Mouse (Mus musculus): Measurements from ENCODE around the gene Dnajc15.
"Not testable (repeated sequence)": the region's sequence is repeated elsewhere in the genome, so short reads cannot be mapped to it uniquely, and the experiment has no call there.

Dnajc15 gene

DNA sequence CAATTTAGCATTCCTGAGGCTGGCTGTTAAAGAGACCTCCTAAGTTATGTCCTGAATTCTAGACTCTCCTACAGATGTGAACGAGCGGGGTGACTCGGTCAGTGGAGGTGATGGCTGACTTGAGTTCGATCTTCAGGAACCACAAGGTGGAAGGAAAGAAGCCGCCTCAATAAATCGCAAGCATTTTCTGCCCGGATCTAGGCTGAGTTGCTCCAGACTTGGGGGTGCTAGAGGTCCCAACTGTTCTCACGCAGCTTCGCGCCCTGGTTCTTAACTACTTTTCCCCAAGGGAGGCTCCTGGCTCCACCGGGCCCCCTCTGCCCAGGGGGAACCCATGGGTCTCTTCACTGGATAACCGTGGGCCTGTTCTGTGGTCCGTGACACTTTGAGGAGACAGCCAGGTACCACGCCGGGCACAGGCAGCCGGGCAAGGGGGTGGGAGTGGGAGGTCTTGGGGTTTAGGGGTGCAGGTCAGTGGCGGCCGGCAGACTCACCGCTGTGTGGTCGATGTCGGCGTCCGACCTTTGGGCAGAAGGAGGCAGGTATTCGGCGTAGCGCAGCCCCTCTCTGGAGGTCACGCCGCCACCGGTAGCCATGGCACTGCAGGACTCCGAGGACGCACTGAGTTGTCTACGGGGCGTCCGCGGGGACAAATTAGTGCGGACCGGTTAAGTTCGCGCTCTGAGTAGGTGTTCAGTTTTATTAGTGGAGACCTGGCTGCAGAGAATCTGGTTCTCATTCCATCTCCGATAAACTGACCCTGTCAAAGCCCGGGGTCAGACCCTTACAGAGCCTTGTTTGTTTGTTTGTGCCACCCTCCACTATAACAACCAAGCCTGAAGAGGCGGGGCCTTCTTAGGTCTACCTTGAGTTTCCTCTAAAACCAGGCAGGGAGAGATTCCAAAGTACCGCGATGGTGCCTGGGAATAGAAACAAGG is at the start of gene Dnajc15:
TSS of gene Dnajc15 (minus strand) at position 822 of the 938 bp plus-strand sequence.
- DNase-seq = peak; percentile 82 to 89

DNA sequence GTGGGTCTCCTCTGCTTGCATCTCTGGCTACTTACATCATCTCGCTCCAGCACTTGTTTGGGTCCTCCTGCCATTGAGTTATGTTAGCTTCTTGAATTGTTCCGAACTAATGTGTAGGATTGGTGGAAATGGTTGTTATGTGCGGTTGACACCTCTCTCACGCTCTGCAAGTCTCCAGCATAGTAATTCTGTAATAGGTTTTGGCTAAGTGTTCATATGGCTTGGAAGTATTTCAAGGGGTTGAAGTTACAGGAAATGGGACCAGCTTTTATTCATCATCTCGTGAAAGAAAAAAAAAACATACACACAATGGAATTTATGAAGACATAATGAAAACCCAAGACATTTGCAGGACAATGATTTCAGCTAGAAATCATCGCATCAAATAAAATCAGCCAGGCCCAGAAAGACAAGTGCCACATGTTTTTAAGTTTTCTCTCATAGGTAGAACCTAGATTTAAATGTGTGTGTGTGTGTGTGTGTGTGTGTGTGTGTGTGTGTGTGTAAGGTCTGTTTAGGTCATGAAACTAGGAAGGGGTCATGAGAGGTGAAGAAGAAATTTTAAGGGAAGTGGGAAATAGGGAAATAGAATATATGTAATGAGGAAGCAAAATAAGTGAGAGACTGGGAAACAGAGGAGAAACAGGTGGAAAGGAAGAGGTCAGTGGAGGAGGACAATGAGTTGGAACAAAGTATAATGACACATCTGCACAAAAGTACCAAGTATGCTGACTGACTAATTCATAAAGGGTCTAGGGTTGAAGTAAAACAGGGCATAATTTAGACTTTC is 48.3 kb upstream of the Dnajc15 start:
- no peak for DNase-seq

DNA sequence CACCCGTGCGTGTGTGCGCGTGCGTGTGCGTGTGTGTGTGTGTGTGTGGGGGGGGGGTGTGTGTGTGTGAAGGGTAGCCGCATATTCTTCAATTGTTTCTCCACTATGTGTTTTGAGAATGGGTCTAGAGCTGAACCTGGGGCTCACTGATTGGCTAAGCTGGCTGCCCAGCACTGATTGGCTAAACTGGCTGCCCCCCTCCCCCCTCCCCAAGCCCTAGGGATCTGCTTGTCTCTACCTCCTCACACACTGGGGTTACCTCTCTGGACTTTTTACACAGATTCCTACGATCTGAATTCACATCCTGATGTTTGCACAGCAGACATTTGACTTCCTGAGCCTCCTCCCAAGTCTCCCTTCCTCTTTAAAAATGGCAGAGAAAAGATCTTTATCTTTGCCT is 46.7 kb upstream of the Dnajc15 start:
- no peak for DNase-seq

DNA sequence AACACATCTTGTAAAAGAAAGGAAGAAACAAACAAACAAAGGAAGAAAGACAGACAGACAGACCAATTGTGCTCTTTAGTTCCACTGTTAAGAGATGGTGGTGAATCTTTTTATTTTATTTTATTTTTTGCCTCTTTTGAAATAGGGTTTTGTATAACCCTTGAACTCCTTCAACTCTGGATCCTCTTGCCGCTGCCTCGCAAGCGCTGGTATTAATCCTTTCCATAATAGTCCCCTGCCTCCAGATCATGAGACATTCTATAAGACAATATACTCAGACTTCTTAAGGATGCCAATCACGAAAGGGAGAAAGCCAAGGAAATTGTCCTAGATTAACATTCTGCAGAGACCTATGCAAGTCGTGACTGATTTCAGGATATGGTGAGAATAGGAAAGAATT is 40.9 kb upstream of the Dnajc15 start:
- no peak for DNase-seq

DNA sequence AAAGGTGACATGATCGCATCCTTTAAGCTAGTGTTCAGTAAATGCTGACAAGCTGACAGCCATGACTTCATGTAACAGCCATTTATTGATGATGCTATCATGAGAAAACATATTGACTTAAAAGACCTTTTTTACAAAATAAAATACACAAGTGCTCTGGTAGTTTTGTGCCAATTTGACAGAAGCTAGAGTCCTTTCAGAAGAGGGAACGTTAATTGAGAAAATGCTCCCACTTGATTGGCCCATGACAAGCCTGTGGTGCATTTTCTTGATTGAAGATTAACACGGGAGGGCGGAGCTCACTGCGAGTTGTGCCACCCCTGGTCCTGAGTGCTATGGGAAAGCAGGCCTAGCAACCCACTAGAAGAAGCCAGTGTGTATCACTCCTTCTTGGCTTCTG is 31.7 kb upstream of the Dnajc15 start:
- DNase-seq = no peak

DNA sequence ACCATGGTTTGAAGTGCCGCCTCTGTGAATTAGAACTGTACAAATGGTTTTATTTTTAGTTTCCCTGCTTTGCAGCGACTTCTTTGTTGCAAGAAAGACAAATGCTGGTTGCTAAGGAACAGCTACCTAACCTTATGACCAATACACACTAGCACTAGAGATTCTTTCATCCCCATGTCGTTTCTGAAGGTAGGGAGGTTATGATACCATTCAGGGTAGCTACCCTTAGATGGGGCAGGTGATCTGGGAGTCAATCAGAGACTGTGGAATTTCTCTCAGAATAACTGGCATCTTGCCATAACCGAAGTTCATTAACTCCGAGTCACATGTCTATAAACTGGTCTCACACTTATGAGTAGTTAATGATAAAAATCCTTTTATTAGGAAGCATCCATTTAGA is 30.5 kb upstream of the Dnajc15 start:
- no peak for DNase-seq

DNA sequence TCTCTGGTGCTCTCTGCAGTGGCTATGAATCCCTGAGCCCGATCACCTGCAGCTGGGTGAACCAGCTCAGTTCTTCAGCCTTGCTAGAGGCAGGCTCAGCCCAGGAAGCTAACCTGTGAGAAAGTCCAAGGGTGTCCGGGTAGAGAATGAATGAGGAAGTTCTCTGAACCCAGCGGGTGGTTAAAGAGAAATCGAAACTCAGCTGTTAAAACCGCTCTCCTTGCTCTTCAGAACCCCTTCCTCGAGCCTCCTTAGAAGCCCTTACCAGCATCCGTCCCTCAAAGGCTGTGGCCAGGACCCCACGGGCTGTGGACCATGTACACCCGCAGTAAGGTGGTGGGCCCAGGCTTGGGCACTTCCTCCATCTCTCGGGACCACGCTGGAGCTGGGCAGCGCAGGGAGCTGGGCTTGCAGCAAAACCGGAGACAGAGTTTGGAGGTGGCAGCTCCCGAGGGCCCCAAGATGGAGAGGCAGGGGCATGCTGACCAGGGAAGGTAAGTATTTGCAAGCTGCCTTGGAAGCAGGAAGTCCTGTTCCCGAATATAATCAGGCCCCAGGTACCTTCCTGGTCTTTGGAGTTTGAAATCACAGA is 29.3 kb upstream of the Dnajc15 start, which contains the start of gene Epsti1:
TSS of gene Epsti1 (plus strand) at position 69 of the 592 bp plus-strand sequence.
- no peak for DNase-seq

DNA sequence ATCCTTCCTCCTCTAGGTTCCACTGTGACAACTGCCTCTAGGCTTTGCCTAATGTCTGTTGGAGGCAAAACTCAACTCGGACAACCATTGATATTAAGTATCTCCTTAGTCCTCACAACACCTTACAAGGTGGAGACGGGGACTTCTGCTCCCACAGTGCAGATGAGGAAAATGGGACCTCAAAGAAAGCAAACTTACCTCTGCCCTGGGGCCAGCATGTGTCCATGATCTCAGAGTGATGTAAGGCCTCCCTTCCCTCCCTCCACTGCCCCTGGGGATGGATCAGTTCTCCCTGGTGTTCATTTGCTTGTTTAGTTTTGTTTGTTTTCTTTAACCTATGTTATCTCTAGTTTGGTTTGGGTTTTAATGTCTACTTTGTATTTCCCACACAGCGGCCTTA is 27.6 kb upstream of the Dnajc15 start:
- DNase-seq = no peak

DNA sequence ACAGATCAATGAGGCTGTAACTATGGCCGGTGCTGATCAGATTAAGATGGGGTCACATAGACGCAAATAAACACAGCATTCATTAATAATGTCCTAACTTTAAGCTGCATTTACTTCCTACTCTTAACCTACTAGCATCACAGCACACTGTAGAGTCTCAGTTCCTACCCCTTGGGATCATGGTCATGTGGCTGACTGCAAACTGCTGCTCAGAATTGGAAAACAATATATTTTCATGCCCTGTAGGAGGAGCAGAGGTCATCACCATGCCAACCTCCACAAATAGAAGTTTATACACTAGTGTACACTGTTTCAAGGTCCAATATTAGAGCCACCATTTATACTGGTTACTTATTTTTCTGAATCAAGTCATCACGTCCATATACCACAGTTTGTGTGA is 21.0 kb upstream of the Dnajc15 start:
- DNase-seq = no peak

DNA sequence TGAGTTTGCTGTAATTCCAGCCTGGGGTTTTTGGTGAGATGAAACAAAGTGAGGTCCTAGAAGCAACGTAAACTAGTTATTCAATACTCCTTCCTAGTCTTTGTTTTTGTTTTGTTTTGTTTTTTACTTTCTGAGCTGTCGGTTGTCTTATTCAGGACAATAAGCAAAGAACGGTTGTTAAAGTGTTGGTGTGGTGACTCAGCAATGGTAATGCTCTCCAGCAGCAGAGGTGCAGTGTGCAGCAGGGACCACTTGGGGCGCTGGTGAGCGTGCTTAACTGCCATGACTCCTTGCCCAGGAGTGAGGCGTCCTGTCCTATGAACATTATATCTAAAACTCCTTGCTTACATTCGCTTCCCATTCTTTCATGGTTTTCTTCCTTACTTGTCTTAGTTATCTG is 15.0 kb upstream of the Dnajc15 start:
- DNase-seq = no peak

DNA sequence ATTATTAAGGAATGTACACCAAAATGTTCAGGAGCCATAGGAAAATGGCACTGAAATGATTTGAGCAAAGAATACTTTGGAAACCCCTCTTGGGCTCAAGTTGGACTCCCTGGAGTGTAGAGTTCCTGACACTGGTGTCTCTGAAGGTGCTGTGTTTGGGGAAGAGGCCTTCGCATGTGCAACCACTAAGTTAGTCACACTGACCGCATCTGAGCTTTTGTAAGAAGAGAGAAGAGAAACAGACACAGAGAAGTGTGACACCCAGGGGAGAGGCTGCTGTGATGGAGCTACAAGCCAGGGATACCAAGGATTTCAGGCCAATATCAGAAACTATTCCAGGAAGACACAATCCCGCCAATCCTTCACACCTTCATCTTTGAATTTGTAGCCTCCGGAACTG is 12.0 kb upstream of the Dnajc15 start:
- DNase-seq = no peak

DNA sequence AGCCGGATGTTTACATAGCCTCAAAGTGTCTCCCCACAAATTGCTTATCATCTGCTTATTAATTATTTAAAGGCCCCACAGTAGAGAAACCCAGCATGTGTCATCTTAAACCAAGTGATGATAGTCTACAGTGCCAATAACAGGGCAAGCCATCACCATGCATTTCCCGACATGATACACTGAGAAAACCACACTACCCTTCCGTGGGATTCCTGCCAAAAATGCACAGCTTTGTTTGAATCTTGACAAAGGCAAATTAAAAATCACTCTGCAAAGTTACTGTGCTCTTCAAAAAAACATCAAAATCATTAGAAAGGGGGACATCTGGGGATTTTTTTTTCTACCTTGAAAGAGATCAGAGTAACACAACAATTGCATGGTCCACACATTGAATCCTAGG is 11.5 kb upstream of the Dnajc15 start:
- no peak for DNase-seq

DNA sequence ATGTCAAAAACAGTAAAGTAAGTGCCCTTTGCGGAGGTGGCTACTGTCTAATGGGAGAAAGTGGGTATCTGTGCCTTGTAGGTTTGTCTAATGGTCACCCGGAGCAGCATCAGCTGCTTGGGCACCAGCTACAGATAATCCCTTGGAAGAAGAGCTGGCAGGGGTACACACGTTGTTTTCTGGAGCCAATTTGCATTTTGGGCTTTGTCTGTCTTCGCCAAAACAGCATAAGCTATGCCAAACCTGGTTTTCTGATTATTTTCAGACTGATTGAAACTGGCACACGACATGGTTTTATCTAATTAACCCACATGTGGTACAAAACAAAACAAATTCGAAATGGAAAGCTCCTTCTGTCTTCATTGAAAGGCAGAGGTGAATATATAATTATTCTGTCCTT is 7.7 kb upstream of the Dnajc15 start:
- DNase-seq = no peak

DNA sequence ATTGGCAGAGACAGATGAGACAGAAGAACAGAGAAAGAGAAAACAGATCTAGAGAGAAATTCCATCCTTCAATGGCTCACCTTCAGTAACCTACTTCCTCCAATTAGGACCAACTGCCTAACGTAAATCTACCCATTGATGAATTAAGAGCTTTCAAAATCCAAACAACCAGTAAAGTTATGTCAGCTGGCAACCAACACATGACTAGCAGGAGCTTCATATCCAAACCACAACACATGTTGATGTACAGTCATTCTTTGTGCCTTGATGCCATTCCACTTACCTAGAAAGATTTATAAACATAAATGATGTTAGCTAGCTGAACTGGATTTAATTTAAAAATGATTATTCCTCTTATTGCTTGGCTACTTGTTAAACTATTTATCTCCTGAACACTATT is 7.1 kb upstream of the Dnajc15 start:
- no peak for DNase-seq

DNA sequence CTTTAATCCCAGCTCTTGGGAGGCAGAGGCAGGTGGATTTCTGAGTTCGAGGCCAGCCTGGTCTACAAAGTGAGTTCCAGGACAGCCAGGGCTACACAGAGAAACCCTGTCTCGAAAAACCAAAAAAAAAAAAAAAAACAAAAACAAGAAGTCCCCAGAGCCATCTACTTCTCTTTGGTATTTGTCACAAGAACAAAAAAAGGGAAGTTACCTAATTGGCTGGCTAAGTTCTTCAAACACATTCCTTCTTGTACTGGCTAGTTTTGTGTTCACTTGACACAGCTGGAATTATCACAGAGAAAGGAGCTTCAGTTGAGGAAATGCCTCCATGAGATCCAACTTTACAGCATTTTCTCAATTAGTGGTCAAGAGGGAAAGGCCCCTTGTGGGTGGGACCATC is 3.0 kb upstream of the Dnajc15 start:
- not testable (repeated sequence) for DNase-seq

DNA sequence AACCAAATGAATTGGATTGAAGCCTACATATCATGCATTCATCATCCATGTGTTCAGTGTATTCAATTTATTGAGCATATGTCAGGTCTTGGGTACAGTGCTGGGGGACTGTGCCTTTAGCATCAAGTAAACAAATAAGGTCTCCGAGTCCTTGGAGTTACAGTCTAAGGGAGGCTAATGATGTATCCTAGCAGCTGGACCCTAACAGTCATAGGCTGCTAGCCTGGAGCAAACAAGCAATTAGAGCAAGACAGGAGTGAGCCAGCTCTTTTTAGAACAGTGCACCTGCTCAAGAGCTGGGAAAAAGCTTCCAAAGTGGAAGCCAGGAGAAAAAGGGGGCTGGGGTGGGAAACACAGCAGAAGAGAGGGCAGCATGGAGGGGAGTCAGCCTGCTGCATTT is 1.3 kb upstream of the Dnajc15 start:
- DNase-seq = no peak

DNA sequence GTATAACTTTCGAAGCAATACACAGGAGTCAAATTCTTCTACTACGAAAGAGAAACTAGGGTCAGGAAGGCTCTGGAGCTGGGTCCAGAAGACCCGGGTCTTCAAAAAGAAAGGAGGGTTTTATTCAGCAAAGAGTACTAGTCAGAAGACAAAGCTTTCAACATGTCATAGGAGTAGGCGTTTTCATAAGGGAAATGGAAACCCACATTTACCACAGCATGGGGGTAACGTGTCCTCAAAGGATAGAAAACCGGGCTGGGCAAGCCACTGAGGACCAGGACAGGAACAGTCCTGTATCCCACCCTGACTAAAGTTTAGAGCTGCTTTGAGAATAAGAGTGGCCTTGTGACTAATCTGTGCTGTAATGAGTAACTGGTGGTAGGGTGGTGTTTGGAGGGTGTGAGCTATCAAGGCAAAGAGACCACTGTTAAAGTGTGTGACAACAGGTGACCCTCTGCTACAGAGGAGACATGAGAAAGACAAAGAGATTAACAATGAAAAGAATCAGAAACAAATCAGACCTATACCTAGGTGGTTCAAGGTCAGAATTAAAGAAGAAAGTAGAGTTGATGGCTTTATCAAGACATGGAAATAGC is 3.4 kb downstream of the Dnajc15 start:
- no peak for DNase-seq

DNA sequence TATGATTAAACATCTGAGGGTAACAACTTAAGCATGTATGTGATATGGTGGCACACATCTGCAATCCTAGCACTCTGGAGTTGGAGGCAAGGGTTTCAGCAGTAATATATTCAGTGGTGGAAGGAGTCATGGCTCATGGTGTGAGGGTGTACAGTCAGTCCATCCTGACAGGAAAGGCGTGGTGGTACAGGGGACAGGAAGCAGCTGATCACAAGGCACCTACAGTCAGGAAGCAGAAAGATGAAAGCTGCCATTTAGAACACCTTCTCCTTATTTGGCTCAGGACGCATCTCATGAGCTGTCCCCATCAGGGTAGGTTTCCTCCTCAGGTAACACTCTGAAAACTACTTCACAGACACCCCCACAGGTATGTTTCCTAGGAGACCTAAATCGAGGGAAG is 4.0 kb downstream of the Dnajc15 start:
- DNase-seq = no peak

DNA sequence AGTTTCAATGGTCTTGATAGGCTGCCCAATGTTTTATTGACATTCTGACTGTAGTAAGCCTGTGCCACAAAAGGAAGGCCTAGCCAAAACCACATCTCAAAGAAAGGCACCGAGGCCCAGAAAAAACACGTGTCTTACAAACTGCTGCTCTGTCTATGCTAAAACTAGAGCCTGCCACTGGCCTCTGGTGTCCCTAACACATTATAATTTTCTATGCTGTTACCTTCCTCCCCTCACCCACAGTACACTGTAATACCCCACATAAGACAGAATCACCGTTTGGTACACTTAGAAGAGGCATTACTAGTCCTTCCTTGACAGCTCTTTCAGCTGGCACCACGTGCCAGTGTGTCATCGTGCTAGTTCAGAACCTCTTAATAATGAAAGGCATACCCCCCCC is 7.3 kb downstream of the Dnajc15 start:
- no peak for DNase-seq

DNA sequence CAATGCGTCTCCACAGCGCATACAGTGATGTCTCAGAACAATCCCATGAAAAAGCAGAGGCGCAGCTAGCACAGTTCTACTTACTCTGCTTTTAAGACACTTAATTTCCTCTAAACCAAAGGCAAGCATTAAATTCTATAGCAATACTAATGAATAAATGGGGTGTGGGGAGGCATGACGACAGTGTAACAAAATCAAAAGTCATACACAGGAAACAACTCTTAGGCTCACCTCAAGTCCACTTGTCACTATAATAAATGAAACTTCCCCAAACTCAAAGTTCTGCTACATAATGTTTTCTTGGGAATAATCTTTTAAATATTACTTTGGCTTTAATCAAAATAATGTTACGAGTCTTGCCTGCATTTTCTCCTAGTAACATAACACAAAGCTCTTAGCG is 10.4 kb downstream of the Dnajc15 start:
- no peak for DNase-seq

DNA sequence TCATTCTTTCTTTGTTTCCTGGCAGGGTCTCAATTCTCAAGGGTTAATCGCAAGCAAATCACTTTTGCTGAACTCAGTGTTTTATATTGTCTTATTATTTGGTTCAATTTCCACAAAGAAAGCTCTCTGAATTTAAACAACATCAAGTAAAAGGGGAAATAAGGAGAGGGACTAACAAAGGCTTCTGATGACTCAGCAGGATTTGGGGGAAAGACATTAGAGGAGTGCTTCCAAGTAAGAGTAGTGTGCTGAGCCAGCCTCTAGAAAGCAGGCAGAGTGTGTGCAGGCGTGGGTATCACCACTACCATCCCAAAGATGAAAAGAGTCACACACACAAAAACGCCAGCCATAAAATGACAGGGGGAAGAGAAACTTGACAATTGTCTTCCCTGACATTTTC is 10.9 kb downstream of the Dnajc15 start:
- DNase-seq = no peak

DNA sequence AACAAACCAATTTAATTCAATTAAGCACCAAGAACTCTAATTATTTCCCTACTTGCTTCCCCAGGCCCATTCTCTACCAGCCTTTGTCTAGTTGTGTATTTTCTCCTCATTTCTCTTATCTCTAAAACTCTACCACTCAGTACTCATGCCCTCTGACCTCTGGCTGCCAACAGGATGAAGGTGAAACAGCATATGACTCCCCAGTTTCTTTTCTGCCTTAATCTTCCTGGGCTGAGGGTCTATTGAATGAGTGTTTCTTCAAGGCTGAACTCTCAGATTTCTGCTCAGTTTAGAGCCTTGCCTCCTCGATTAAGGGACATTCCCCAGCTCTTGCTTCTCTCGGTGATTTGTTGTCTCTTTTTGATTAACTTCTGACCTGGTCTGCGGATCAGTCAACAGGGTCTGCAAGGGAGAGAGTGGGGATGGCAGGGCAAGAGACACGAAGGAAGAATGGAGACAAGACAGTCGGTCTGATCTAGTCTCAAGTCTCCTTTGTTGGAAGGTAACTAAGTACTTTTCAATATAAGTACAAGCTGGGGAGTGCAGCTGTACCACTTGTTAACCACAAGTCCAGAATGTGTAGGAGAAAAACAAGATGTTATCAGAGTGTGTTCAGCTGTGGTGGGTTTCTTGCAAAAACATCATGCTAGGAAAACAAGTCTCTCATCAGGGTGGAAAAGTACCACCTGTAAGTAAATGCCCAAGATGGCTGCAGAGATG is 13.9 kb downstream of the Dnajc15 start:
- DNase-seq = no peak

DNA sequence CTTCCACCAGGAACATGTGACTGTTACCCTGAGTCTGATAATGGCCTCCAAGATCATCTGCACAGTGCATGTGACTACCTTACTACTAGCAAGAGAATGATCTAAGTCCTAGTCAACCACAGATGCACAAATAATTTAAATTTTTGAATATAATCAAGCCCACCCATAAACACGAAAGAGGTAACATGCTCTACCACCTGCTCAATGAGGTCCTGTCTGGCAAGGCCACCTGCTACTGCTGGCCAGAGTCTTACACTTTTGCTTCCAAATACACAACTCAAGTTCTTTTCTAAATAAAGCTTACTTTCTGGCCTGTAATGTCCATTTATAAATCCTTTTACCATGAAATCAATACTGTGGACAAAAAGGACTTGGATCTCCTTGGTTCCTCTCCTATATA is 15.0 kb downstream of the Dnajc15 start:
- no peak for DNase-seq

Measured in kidney, adult 8-10 months (tissue).